Mouse (Mus musculus) thymus, postnatal 25 days (tissue): ENCODE results near the gene AC141477.1.
A peak's percentile ranks its signal among the peaks of the same experiment; 100 is the strongest.

Experiments used
- DNase-seq: peaks from one replicate; pipeline ENCODE4 v3.0.0; 2022

AC141477.1 gene

DNA sequence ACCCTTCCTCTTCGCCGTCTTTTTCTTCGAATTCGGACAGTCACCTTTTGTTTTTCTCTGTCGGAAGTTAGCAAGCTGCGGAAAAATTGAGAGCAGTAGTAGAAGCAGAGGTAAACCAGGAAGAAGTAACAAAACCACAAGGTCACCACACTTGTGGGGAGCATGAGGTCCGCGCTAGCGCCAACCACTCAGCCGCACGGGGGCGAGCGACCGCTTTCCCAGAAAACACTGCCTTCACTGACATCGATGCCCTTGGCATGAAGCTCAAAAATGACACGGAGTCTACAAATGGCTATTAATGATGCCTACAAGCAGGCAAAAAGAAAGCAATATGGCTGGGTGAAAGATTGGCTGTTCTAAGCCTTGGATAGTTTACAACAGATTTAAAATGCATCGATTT lies at the start of gene AC141477.1:
Gene AC141477.1, minus strand, starts transcription at position 164 of the 400 bp plus-strand sequence.
- no peak for DNase-seq

DNA sequence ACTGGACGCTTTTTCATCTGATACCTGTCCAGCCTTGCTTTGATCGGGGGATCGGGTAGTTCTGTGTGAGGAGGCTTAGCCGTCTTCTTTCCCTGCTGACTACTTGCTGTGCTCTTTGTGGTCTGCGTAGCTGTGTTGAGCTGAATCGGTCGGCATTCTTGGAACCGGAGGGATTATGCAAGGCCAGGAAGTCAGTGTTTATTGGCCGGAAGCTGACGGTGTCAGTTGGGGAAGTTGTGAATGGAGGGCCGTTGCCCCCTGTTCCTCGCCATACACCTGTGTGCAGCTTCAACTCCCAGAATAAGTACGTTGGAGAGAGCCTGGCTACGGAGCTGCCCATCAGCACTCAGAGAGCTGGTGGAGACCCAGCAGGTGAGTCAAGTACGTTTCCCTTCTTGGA lies 49.0 kb upstream of the AC141477.1 start:
- DNase-seq = no peak

DNA sequence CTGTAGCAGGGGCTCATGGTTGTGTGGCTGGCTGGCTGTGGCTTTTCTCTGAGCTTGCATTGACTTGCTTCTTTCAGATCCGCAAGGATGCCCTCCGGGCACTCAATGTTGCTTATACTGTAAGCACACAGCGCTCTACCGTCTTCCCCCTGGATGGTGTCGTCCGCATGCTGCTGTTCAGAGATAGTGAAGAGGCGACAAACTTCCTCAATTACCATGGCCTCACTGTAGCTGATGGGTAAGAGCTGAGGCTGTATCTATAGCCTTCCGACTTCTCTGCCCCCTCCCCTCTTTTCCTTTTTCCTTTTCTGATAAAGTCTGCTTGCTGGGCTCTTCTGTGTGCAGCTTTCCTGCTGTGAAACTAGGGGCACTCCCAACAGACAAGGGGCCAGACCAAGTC lies 48.0 kb upstream of the AC141477.1 start:
- no peak for DNase-seq

DNA sequence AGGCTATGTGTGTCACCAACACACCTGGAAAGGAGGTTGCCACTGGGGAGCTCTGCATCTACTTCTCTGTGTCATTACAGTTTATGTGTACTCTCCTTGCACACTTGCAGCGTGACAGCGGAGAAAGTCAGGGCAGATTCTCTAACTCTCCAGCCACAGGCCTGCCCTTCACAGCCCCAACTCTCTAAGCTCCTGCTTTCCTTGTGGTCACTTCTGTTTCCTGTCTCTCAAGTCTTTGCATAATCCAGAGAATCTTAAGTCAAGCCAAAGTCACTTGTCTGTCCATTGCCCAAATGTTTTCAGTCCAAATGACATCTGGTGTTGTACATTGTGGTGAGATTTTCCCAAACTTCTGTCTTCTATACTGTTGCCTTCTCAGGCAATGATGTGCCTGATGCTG lies 46.1 kb upstream of the AC141477.1 start:
- no peak for DNase-seq

DNA sequence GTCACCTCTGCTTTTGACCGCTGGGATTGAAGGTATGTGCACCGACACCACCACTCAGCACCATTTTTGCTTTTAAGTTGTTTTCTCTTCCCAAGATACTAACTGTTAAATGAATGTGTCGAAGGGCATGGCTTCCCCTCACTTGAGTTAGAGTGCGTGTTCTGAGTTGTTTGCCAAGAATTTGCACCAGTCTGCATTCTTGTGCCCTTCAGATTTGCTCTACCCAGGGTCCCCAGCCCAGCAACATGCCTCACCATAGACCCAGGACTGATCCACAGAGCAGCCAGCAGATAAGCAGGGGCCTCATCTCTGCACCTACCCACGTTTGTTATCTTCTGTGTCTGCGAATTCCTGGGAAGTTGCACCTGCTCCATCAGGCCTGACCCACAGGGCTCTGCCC lies 41.2 kb upstream of the AC141477.1 start:
- no peak for DNase-seq

DNA sequence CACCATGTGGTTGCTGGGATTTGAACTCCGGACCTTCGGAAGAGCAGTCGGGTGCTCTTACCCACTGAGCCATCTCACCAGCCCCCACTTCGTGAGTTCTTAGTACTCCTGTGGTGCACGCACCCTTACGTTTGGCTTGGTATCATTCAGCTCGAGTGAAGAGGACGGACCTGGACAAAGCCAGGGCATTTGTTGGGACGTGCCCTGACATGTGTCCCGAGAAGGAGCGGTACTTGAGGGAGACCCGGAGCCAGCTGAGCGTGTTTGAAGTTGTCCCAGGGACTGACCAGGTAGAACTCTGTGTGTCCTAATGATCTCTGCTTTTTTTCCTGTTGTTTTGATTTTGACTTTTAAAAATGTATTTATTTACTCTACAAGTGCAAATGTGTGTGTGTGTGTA lies 40.6 kb upstream of the AC141477.1 start:
- DNase-seq = no peak

DNA sequence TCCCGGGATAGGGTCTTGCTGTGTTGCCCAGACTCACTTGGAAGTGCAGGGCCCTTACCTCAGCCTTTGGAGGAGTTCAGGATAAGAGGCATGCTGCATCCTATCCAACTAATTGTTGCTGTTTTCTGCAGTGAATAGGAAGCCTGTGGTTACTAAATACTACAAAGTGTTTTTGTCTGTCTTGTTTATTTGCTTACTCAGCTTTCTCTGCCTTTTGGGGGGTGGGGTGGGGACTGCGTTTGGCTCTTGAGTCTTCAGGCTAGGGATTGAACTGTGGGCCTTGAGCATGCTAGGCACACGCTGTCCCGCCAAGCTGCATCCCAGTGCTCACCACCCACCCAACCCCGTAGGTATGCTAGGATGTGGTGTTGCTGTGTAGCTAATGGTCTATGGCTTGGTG lies 33.5 kb upstream of the AC141477.1 start:
- DNase-seq = no peak

DNA sequence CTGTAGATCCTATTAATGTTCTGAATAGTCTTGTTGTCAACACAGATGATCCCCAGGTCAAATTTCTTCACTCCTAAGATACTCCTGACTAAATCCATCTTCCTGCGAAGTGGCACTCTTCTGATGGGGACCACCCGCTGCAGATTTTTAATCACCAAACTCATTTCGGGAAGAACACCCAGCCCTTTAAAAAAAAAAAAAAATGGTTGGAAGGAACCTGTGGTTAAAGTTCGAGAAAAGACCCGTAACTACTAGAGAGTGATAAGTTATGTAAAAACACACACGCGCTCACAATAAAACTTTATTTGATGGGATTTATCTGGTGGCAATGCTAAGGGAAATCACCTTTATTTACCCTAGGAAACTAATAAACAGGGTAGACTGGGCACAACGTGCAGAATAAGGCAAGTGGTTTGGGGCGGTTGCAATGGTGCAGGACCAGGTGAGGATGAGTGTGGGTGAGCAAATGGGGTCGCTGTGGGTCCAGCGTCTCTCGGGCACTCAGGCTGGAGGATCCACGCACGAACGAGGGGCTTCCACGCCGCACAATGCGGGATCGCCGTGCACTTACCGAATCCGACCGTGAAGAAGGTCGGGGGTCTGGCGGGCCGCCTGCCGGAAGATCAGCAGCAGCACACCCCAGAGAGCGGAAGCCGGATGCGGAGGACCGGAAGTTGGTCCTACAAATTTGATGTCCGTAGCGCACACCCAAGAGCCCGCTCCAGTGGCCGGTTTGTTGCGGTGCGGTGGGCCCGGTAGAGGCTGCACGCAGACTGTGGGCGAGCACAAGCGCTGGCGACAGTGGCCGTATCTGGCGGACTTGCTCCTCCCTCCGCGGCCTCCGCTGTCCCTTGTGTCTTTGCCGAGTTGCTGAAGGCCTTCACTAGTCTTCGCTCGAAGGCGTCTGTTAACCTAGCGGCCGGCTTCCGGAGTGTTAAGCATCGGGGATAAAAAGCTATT lies 28.2 kb upstream of the AC141477.1 start, which contains the start of the genes Mcm3ap and Ybey:
Gene Mcm3ap, plus strand, starts transcription at position 725 of the 960 bp plus-strand sequence.
Gene Ybey, minus strand, starts transcription at position 912 of the 960 bp plus-strand sequence.
- peak; percentile 88 for DNase-seq

DNA sequence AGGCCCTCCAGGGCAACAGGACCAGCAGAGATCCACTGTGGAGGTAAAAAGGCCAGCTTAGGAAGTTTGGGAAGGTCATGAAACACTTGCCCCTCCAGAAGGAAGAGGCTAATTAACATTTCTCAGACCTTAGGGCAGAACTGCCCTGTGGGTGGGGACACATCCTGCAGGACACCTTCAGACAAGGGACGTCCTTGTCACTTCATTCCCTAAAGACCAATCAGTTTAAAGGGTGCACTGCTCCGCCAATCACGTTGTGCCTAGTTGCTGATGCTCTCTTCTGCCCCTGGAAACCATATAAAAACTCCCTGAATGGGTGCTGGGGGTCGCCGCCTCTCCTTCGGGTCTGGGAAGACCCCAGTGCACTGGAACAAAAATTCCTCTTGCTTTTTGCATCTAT lies 22.5 kb upstream of the AC141477.1 start:
- DNase-seq = no peak

DNA sequence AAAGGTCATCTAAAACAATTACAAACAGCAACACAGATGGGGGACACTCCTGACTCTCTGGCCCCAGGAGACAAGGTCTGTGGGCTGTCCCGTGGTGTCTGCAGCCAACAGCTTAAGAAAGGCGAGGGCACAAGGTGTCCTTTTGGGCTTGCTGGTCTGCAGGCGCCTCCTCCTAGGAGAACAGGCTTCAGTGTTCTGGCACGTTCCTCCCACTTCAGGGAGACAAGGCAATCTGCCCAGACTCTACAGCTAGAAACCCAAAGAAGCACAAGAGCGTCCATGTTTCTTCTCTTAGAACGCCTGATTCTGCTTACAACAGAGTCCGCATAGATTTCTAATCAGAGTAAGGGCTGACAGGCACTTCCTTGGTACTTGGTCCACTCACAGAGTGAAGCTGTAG lies 22.1 kb upstream of the AC141477.1 start:
- no peak for DNase-seq

DNA sequence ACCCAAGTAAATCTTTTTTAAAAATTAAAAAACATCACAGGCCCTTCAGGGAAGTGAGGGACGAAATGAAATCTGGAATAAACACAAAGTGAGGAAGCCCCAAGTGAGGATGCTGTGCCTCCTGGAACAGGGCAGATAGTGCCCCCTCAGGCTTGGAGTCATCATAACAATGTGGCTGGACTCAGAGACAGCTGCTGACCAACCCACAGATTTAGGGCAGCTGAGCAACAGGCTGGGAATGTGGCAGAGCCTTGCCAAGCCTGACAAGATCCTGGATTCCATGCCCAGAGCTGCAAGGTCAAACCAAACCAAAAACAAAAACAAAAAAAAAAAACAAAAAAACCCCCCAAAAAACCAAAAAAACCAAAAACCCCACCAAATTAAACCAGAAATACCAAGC lies 21.0 kb upstream of the AC141477.1 start:
- DNase-seq = no peak

DNA sequence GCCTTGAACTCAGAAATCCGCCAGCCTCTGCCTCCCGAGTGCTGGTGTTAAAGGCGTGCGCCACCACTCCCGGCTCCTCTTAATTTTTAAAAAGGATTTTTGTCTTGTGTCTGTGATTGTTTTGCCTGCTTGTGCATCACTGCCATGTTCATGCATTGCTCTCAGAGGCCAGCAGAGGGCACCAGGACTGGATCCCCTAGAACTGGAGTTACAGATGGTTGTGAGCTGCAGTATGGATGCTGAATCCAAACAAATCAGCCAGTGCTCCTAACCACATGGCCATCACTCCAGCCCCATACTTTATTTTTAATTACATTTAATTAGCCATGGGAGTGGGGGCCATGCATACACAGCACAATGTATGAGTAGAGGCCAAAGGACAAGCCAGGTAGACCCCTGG lies 15.0 kb upstream of the AC141477.1 start:
- DNase-seq = peak; percentile 44

DNA sequence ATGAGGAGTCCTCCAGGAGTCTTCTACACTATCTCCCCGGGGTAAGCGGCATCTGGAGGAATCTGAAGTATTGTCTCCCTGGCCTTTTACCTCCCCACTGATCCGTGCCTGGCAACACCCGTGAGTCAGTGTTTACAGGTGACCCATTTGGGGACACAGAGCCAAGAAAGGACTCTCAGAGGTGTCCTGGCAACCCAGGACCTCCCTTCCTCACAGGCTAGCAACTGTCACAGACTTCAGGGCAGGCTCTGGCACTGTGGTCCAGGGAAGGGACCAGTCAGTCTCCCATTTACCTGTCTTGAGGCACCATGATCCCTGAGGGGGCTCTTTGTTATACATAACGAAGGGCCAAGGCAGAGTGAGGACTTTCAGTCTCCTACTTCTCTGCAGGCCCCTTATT lies 8.6 kb upstream of the AC141477.1 start, which contains the start of gene 2610028H24Rik:
Gene 2610028H24Rik, plus strand, starts transcription at position 231 of the 400 bp plus-strand sequence.
- DNase-seq = no peak

DNA sequence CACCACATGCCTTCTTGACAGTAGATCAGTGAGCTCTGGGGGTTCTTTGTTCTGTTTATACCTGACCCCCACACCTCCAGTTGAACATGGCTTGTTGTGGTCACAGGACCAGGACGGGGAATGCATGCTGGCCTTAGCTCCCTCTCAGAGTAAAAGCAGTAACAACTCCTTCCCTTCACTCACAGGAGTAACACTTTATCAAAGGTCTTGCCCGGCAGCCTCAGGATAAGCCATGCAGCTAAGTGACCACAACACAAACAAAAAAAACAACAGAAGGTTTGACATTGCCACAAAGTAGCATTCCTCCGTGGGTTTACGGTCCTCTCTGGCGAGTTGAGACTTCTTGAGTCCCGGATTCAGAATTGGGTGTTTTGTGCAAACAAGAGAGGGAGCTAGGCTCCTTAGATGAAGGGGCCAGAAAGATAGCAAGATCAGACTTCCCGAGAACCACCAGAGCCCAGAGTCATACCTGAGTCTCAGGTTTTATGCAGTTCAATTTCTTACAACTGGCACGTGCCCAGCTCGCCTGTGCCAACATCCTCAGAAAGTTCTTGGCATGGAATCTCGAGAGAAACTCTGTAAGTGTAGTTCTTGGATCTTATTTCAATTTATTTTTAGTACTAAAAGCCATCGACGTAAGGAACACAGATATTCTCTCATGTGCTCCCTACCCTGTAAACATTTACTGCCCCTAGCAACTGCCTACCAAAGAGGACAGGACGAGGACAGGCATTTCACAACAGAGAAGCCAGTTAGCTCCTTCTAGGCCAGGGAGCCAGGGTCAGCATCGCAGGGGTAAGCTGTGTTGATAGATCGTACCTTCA lies 7.4 kb upstream of the AC141477.1 start:
- no peak for DNase-seq

DNA sequence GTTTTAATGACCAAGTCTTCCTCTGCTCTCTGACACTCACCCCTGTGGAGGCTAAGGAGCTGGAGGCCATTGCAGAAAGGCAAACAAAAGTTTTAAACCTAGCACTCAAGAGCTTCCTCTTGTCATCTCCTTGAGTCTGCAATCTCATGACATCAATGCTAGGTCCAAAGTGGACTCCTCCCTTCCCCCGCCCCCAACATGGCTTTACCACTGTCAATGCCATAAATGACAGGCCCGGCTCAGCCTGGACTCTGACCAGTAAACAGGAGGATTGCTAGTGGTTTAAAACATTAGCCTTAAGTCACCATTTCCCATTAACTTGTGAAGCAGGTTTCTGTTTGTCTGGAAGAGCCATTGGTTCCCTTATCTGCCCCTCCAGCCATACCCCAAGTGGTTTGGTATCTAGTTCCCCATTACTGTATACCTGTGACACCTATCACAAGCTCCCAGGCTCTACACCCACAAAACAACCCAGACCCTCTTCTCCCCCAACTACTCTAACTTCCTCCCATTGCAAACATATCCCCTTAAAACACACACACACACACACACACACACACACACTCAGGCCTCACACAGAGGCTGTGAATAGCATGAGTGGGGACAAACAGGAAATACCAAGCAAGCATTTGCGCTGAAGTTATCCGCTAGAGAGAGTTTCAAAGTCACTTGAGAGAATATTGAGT lies 5.9 kb upstream of the AC141477.1 start:
- DNase-seq = no peak

DNA sequence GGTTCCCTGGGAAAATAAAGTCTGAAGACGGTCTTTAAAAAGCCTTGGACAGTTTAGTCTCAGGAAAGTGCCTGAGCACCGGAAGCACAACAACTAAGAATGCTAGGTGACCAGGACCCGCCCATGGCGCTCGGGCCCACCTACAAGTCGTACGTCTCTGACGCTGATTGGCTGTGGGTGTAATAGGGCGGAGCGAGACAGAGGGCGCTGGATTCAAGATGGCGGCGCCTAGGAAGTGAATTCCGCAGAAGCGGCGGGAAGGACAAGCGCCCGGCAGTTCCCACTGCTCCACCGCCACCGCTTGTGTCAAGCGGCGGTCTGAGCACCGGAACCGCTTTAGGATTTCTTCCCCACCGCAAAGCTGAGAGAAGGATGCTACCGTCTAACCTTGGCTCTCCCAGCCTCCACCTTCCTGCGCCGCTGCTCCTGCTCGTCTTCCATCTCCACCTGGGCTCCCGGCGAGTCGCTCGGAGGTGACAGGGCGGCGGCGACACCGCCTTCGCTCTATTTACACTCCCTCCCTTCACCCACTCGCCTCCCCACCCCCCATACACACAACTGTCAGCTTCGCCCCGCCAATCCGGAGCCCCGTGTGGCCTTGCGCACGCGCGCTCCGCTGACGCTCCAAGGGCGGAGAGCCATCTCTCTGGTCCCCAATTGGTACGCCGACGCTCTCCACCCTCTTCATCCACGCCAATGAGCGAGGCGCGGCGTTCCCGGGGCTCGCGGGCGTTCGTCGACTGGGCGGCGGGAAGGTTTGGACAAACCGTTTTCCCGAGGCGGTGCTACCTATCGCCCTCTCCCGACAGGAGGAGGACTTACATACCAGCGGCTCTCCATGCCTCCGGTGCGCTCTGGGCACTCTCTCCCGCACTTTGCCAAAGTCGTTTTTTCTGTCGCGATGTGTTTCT lies 2.2 kb upstream of the AC141477.1 start, which contains the start of gene Pcnt:
Gene Pcnt, minus strand, starts transcription at position 609 of the 911 bp plus-strand sequence.
- DNase-seq = peak; percentile 98

DNA sequence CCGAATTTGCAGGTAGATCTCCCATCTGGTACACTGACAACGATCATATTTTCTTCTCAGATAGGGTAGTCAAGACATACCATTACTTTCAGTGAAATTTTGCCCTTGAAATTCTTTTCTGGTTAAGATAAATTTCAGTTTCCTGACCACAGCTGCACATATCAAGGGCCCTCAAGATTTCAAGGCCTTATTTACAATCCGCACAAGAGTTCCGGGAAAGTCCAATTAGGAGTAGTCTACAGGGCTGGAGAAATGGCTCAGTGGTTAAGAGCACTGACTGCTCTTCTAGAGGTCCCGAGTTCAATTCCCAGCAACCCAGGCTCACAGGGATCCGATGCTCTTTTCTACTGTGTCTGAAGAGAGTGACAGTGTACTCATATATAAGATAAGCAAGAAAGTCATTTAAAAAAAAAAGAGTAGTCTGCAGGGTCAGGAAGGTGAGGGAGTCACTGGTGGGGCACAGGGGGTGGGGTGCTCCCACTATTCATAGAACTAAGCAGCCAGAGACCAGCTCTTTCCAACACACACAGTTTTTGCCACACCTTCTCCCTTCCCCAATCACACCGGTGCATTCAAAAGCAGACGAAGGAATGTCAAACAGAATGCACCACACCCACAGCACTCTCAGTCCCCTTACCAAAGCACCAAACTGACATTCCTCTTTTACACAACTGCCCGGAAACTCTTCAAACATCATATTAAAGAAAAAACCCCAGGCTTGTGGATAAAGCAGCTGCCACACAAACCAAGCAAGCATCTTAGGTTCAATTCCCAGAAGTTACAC lies 945 bp downstream of the AC141477.1 start:
- no peak for DNase-seq

DNA sequence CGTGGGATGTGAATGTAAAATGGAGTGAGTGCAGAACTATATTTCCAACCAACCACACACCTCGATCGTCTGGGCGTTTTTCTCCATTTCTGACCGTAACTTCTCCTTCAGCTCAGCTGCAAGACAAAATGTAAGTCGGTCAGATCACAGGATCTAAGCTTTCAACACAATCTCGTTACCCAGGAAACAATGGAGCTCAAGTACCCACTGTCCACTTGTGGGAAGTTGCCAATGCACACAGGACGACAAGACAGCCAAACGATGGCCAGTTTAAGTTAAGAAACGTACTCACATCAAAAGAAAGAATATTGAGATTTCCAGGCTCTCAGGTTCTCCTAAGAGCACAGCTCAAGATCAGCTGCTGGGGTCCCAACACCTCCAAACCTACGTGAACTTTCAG lies 6.3 kb downstream of the AC141477.1 start:
- no peak for DNase-seq

DNA sequence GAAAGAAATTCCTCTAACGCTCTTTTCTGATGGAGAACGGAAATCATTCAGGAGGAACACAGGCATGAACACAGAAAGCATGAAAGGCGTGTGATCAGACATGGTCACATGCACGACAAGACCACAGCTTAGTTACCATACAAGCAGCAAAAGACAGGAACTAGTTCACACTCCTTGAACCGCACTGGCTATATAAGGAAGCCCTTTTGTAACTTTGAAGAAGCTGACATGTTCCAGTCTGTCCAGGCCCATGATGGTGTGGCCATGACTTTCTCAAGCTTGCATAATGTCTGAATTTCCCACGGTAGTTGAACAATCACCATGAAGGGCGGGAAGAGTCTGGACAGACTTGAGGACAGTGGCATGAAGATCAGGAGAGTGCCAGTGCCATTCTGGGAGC lies 14.6 kb downstream of the AC141477.1 start:
- no peak for DNase-seq

DNA sequence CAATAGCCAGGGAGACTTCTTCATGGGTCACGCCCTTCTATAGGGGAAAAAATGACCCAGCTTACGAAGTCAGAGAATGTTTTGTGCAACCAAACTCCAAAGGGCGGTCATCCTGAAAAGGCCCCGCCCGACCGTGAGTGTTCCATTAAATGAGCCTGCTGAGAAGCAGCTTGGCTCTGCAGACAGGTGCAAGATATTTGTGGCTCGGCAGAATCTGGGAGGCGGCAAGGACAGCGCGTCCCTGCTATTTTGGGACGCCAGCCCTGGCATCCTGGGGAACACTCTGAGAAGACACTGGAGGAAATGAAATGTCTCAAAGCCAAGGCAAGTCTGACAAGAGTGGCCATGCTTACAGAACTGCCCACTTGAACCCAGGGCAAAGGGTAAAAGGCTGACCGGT lies 23.4 kb downstream of the AC141477.1 start:
- DNase-seq = no peak

DNA sequence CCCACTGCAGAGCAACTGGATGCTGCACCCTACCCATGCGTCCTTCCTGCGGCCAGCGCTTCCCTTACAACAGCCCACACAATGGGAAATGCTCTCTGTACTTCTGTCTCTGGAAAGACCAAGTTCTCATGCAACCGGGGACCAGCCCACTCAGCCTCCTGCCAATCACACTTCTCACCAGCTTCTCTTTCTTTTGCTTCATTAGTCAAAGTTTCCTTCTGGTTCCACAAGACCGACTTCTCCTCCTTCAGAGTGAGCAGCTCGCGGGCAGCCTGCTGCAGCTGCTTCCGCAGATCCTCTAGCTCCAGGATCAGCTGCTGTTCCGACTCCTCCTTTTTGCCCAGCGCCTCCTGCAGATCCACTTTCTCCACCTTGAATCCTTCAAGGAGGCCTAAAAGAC lies 31.7 kb downstream of the AC141477.1 start:
- no peak for DNase-seq
